Mouse (Mus musculus): ENCODE data around the gene Setd7.

- no peak for TF ChIP-seq RCOR1 (IDR thresholded peaks at IDR 0.05; ENCODE audit: low read depth, low read length)
- no peak for TF ChIP-seq CTCF (IDR thresholded peaks at IDR 0.05 in 2 of 3, conservative IDR thresholded peaks at IDR 0.05 in 1 of 3; ENCODE audit: control insufficient read depth in 1 of 3, insufficient read depth in 1 of 3, low read depth in 2 of 3, low read length in 3 of 3, poor library complexity in 1 of 3, severe bottlenecking in 1 of 3)
Observed at GRCm38 (mm10) chr3:51499876-51500275, 60.8 kb downstream of the Setd7 start.
